Mouse (Mus musculus) embryonic facial prominence, embryonic 14.5 days (tissue): ENCODE data around the gene Nme7. TPM values are rescaled to one million over a fixed set of nuclear protein-coding genes. Genes with fewer than 3 reads are reported as not detected.
A peak's percentile ranks its signal among the peaks of the same experiment; 100 is the strongest.

Experiments used
- ATAC-seq: fragments of 200-750 bp; cut with Nextera tagmentation; 2 replicates; pipeline ENCODE4 v1.8.0; 2017; ENCODE audit warnings: low read depth, moderate number of reproducible peaks, moderate TSS enrichment
- DNase-seq: peaks from one replicate; pipeline ENCODE4 v3.0.0-alpha.2; 2015; ENCODE audit warnings: low spot score
- H3K27ac ChIP-seq: fragments of 300-500 bp; sonication (generic); replicated peaks from 2 replicates; pipeline ENCODE4 v1.5.1; 2014; ENCODE audit warnings: low read depth, mild to moderate bottlenecking, low read length, moderate library complexity
- H3K27me3 ChIP-seq: fragments of 300-500 bp; sonication (generic); replicated peaks from 2 replicates; pipeline ENCODE4 v1.6.1; 2014; ENCODE audit warnings: low read length; ENCODE audit not compliant: control insufficient read depth, insufficient read depth
- H3K36me3 ChIP-seq: fragments of 300-500 bp; sonication (generic); 2 replicates; pipeline ENCODE4 v1.6.1; 2014; ENCODE audit warnings: low read length, mixed read lengths; ENCODE audit not compliant: control insufficient read depth, insufficient read depth
- H3K4me1 ChIP-seq: fragments of 300-500 bp; sonication (generic); 2 replicates; pipeline ENCODE4 v1.6.1; 2014; ENCODE audit warnings: antibody characterized with exemption, low read length; ENCODE audit not compliant: control insufficient read depth, insufficient read depth
- H3K4me2 ChIP-seq: fragments of 300-500 bp; sonication (generic); 2 replicates; pipeline ENCODE4 v1.6.1; 2014; ENCODE audit warnings: low read depth, mild to moderate bottlenecking, low read length, moderate library complexity, mixed read lengths
- H3K4me3 ChIP-seq: fragments of 300-500 bp; sonication (generic); 2 replicates; pipeline ENCODE4 v1.5.1; 2014; ENCODE audit warnings: low read depth, mild to moderate bottlenecking, low read length
- H3K9ac ChIP-seq: fragments of 300-500 bp; sonication (generic); 2 replicates; pipeline ENCODE4 v1.6.1; 2014; ENCODE audit warnings: low read depth, mild to moderate bottlenecking, low read length, moderate library complexity, mixed read lengths
- H3K9me3 ChIP-seq: fragments of 300-500 bp; sonication (generic); 2 replicates; pipeline ENCODE4 v1.6.1; 2016; ENCODE audit warnings: low read length; ENCODE audit not compliant: control insufficient read depth
- WGBS: fragments of 180-500 bp; shearing (Covaris S2); extraction: QIAGEN DNeasy Blood & Tissue Kit; methylation state at CpG from one replicate; pipeline ENCODE4 v1.1.7; 2014; 5-methylcytosine and 5-hydroxymethylcytosine counted together
- polyA plus RNA-seq: library from polyadenylated mRNA; unstranded; fragments of >200 nt; fragmentation: Nextera tagmentation; extraction: Ambion mirVana; gene quantifications from 2 replicates; pipeline ENCODE4 v1.2.1, GENCODE M21; 2014

Nme7 gene
- polyA plus RNA-seq, 1 experiment from 2014 or later = 27.3 TPM

- H3K27ac ChIP-seq = no peak overlapping the region
- H3K4me1 ChIP-seq = no peaks in the 10 kb centered on the region
- H3K4me2 ChIP-seq = no peak overlapping the region
- no peak overlapping the region for H3K9ac ChIP-seq
- H3K27me3 ChIP-seq = no peaks in the 10 kb centered on the region
- DNase-seq (no peak), ATAC-seq (no peak)
- WGBS = 89% methylated on average over 2 of the region's 2 CpGs
- H3K36me3 ChIP-seq = no peaks in the 10 kb centered on the region
- H3K9me3 ChIP-seq = no peaks in the 10 kb centered on the region
- H3K4me3 ChIP-seq = no peak overlapping the region
Observed at GRCm38 (mm10) chr1:164361997-164362396, 58.1 kb downstream of the Nme7 start.

- Histone ChIP-seq H3K9me3 (no peaks in the 10 kb centered on the region), H3K9ac (no peak overlapping the region), H3K4me3 (no peak overlapping the region), H3K27ac (no peak overlapping the region), H3K4me2 (no peak overlapping the region), H3K27me3 (no peaks in the 10 kb centered on the region), H3K4me1 (no peaks in the 10 kb centered on the region), H3K36me3 (no peaks in the 10 kb centered on the region)
- ATAC-seq = peak; percentile 85
- peak; percentile 61 for DNase-seq
- 77% methylated on average over 12 of the region's 12 CpGs for WGBS
Observed at GRCm38 (mm10) chr1:164366156-164367128, 62.5 kb downstream of the Nme7 start.

- H3K9ac ChIP-seq = no peak overlapping the region
- H3K27me3 ChIP-seq = no peaks in the 10 kb centered on the region
- H3K36me3 ChIP-seq = 0 out of 2 replicates have a peak, but pooled peaks cover 5% of the 10 kb centered on the region
- H3K4me3 ChIP-seq = no peak overlapping the region
- H3K27ac ChIP-seq = no peak overlapping the region
- WGBS = 84% methylated on average over 4 of the region's 4 CpGs
- DNase-seq (no peak), ATAC-seq (no peak)
- no peaks in the 10 kb centered on the region for H3K4me1 ChIP-seq
- H3K9me3 ChIP-seq = no peaks in the 10 kb centered on the region
- H3K4me2 ChIP-seq = no peak overlapping the region
Observed at GRCm38 (mm10) chr1:164368152-164368551, 64.2 kb downstream of the Nme7 start.

GRCm38 (mm10) chr1:164369781-164370180 lies 65.9 kb downstream of the Nme7 start:
- 0 out of 2 replicates have a peak, but pooled peaks cover 5% of the 10 kb centered on the region for H3K36me3 ChIP-seq
- H3K9ac ChIP-seq = no peak overlapping the region
- DNase-seq (no peak), ATAC-seq (no peak)
- no peak overlapping the region for H3K27ac ChIP-seq
- no peaks in the 10 kb centered on the region for H3K4me1 ChIP-seq
- no peak overlapping the region for H3K4me3 ChIP-seq
- no peak overlapping the region for H3K4me2 ChIP-seq
- no peaks in the 10 kb centered on the region for H3K27me3 ChIP-seq
- WGBS = 89% methylated on average over 2 of the region's 2 CpGs
- H3K9me3 ChIP-seq = no peaks in the 10 kb centered on the region

- 87% methylated on average over 7 of the region's 7 CpGs for WGBS
- Histone ChIP-seq H3K9ac (no peak overlapping the region), H3K27me3 (no peaks in the 10 kb centered on the region), H3K4me3 (no peak overlapping the region), H3K4me1 (no peaks in the 10 kb centered on the region), H3K9me3 (no peaks in the 10 kb centered on the region), H3K27ac (no peak overlapping the region), H3K36me3 (0 out of 2 replicates have a peak, but pooled peaks cover 5% of the 10 kb centered on the region), H3K4me2 (no peak overlapping the region)
- ATAC-seq = no peak
- no peak for DNase-seq
Observed at GRCm38 (mm10) chr1:164373029-164373428, 69.1 kb downstream of the Nme7 start.

GRCm38 (mm10) chr1:164374020-164374419 lies 70.1 kb downstream of the Nme7 start:
- ATAC-seq = no peak

GRCm38 (mm10) chr1:164375626-164376025 lies 71.7 kb downstream of the Nme7 start:
- no peaks in the 10 kb centered on the region for H3K27me3 ChIP-seq
- 92% methylated on average over 9 of the region's 9 CpGs for WGBS

More at GRCm38 (mm10) chr1:164374020-164374419, 70.1 kb downstream of the Nme7 start:
- no peaks in the 10 kb centered on the region for H3K27me3 ChIP-seq
- H3K9me3 ChIP-seq = no peaks in the 10 kb centered on the region
- WGBS = 89% methylated on average over 7 of the region's 7 CpGs
- DNase-seq = no peak
- 0 out of 2 replicates have a peak, but pooled peaks cover 5% of the 10 kb centered on the region for H3K36me3 ChIP-seq
- no peak overlapping the region for H3K4me2 ChIP-seq
- no peak overlapping the region for H3K4me3 ChIP-seq
- H3K27ac ChIP-seq = no peak overlapping the region
- no peak overlapping the region for H3K9ac ChIP-seq
- no peaks in the 10 kb centered on the region for H3K4me1 ChIP-seq

GRCm38 (mm10) chr1:164376761-164377487 lies 73.0 kb downstream of the Nme7 start:
- DNase-seq = no peak
- no peak overlapping the region for H3K9ac ChIP-seq
- H3K36me3 ChIP-seq = 0 out of 2 replicates have a peak, but pooled peaks cover under 1% of the 10 kb centered on the region
- H3K4me1 ChIP-seq = no peaks in the 10 kb centered on the region
- no peaks in the 10 kb centered on the region for H3K27me3 ChIP-seq
- no peaks in the 10 kb centered on the region for H3K9me3 ChIP-seq
- no peak overlapping the region for H3K4me3 ChIP-seq
- no peak overlapping the region for H3K4me2 ChIP-seq
- no peak for ATAC-seq
- no peak overlapping the region for H3K27ac ChIP-seq
- WGBS = 77% methylated on average over 9 of the region's 9 CpGs

More at GRCm38 (mm10) chr1:164375626-164376025, 71.7 kb downstream of the Nme7 start:
- ATAC-seq = no peak
- DNase-seq = no peak
- Histone ChIP-seq H3K9ac (no peak overlapping the region), H3K9me3 (no peaks in the 10 kb centered on the region), H3K27ac (no peak overlapping the region), H3K36me3 (0 out of 2 replicates have a peak, but pooled peaks cover 5% of the 10 kb centered on the region), H3K4me2 (no peak overlapping the region), H3K4me3 (no peak overlapping the region), H3K4me1 (no peaks in the 10 kb centered on the region)
